Mouse (Mus musculus) heart, embryonic 14.5 days (tissue): ENCODE data around the gene Fam166b. TPM values are rescaled to one million over a fixed set of nuclear protein-coding genes. Genes with fewer than 3 reads are reported as not detected.

ENCODE experiments used
- polyA plus RNA-seq: library from polyadenylated mRNA; unstranded; fragments of >200 nt; fragmentation: Nextera tagmentation; extraction: Ambion mirVana; gene quantifications from 2 replicates; pipeline ENCODE4 v1.2.1, GENCODE M21; 2014

The Fam166b gene
- polyA plus RNA-seq, 1 experiment from 2014 or later: not detected

Other genes with a start within 250 kb of the Fam166b start
- 0.20 and 0.43 TPM in 2 replicates for gene Atp8b5, start 162.0 kb downstream of the Fam166b start, polyA plus RNA-seq
- gene Rusc2, start 47.2 kb downstream of the Fam166b start, polyA plus RNA-seq: 6.4 and 10.9 TPM in 2 replicates
- gene Tesk1, start 12.8 kb upstream of the Fam166b start, polyA plus RNA-seq: 8.9 and 9.4 TPM in 2 replicates
- gene Cd72, start 25.5 kb upstream of the Fam166b start, polyA plus RNA-seq: 3.1 and 3.9 TPM in 2 replicates
- gene Sit1, start 54.6 kb upstream of the Fam166b start, polyA plus RNA-seq: not detected in 2 replicates
- 76.5 and 85.8 TPM in 2 replicates for gene Ccdc107, start 63.8 kb upstream of the Fam166b start, polyA plus RNA-seq
- gene Arhgef39, start 70.6 kb upstream of the Fam166b start, polyA plus RNA-seq: 28.7 and 31.0 TPM in 2 replicates
- 2.1 and 2.4 TPM in 2 replicates for gene Car9, start 77.8 kb upstream of the Fam166b start, polyA plus RNA-seq
- gene Tpm2, start 94.6 kb upstream of the Fam166b start, polyA plus RNA-seq: 142 and 159 TPM in 2 replicates
- gene Creb3, start 133.2 kb upstream of the Fam166b start, polyA plus RNA-seq: 57.3 and 62.3 TPM in 2 replicates
- 77.5 and 90.9 TPM in 2 replicates for gene Tln1, start 133.6 kb upstream of the Fam166b start, polyA plus RNA-seq
- 18.3 and 24.9 TPM in 2 replicates for gene Rgp1, start 149.6 kb upstream of the Fam166b start, polyA plus RNA-seq
- 16.5 and 16.7 TPM in 2 replicates for gene Gba2, start 149.7 kb upstream of the Fam166b start, polyA plus RNA-seq
- gene Msmp, start 155.4 kb upstream of the Fam166b start, polyA plus RNA-seq: 0.36 TPM in 1 of 2 replicates, not detected in the other
- gene Npr2, start 202.8 kb upstream of the Fam166b start, polyA plus RNA-seq: 10.6 and 13.2 TPM in 2 replicates
- gene Spag8, start 224.5 kb upstream of the Fam166b start, polyA plus RNA-seq: 0.18 and 0.77 TPM in 2 replicates
- 194 and 213 TPM in 2 replicates for gene Hint2, start 227.3 kb upstream of the Fam166b start, polyA plus RNA-seq
- 4.2 and 4.5 TPM in 2 replicates for gene Tmem8b, start 239.8 kb upstream of the Fam166b start, polyA plus RNA-seq
- gene Fam221b, start 240.0 kb upstream of the Fam166b start, polyA plus RNA-seq: 3.9 and 4.5 TPM in 2 replicates